Mouse (Mus musculus) stomach, embryonic 16.5 days (tissue): ENCODE data around the gene Atp1b4. TPM values are rescaled to one million over a fixed set of nuclear protein-coding genes. Genes with fewer than 3 reads are reported as not detected.

Source experiments
- ATAC-seq: fragments of 200-750 bp; cut with Nextera tagmentation; 2 replicates; pipeline ENCODE4 v1.8.0; 2017; ENCODE audit warnings: moderate number of reproducible peaks, moderate TSS enrichment; ENCODE audit not compliant: insufficient read depth, low FRiP score
- H3K27ac ChIP-seq: fragments of 300-500 bp; sonication (generic); 2 replicates; pipeline ENCODE4 v1.5.1; 2014; ENCODE audit warnings: low read length
- H3K27me3 ChIP-seq: fragments of 300-500 bp; sonication (generic); 2 replicates; pipeline ENCODE4 v1.6.1; 2014; ENCODE audit warnings: low read length, control low read depth, mixed read lengths; ENCODE audit not compliant: control insufficient read depth, insufficient read depth
- H3K36me3 ChIP-seq: fragments of 300-500 bp; sonication (generic); 2 replicates; pipeline ENCODE4 v1.6.1; 2014; ENCODE audit warnings: low read length; ENCODE audit not compliant: control insufficient read depth, insufficient read depth
- H3K4me1 ChIP-seq: fragments of 300-500 bp; sonication (generic); 2 replicates; pipeline ENCODE4 v1.6.1; 2014; ENCODE audit warnings: low read length, control low read depth, mixed read lengths; ENCODE audit not compliant: control insufficient read depth, insufficient read depth
- H3K4me2 ChIP-seq: fragments of 300-500 bp; sonication (generic); 2 replicates; pipeline ENCODE4 v1.6.1; 2014; ENCODE audit warnings: low read depth, low read length, mixed read lengths
- H3K4me3 ChIP-seq: fragments of 300-500 bp; sonication (generic); replicated peaks from 2 replicates; pipeline ENCODE4 v1.5.1; 2014; ENCODE audit warnings: mild to moderate bottlenecking, low read length
- H3K9ac ChIP-seq: fragments of 300-500 bp; sonication (generic); 2 replicates; pipeline ENCODE4 v1.6.1; 2014; ENCODE audit warnings: low read length
- H3K9me3 ChIP-seq: fragments of 300-500 bp; sonication (generic); replicated peaks from 2 replicates; pipeline ENCODE4 v1.6.1; 2016; ENCODE audit warnings: low read length, control low read depth; ENCODE audit not compliant: control insufficient read depth
- WGBS: fragments of 180-500 bp; shearing (Covaris S2); extraction: QIAGEN DNeasy Blood & Tissue Kit; methylation state at CpG from one replicate; pipeline ENCODE4 v1.1.7; 2014; 5-methylcytosine and 5-hydroxymethylcytosine counted together
- polyA plus RNA-seq: library from polyadenylated mRNA; unstranded; fragments of >200 nt; fragmentation: Nextera tagmentation; extraction: Ambion mirVana; gene quantifications from 2 replicates; pipeline ENCODE4 v1.2.1, GENCODE M21; 2015

The Atp1b4 gene
- 0.67 and 15.4 TPM in 2 replicates for polyA plus RNA-seq

GRCm38 (mm10) chrX:38315884-38316283 is at the start of gene Atp1b4:
Gene Atp1b4 (plus strand): TSS chrX:38316184.
- Histone ChIP-seq H3K4me1 (no peaks in the 10 kb centered on the region), H3K27me3 (no peaks in the 10 kb centered on the region), H3K4me2 (no peak within 1 kb of the TSS), H3K9ac (no peak within 1 kb of the TSS), H3K4me3 (no peak within 1 kb of the TSS), H3K27ac (no peak within 1 kb of the TSS), H3K36me3 (no peaks in the 10 kb centered on the region), H3K9me3 (no peaks in the 10 kb centered on the region)
- ATAC-seq: no peak
- 86% methylated on average over 8 of the region's 8 CpGs for WGBS

DNA sequence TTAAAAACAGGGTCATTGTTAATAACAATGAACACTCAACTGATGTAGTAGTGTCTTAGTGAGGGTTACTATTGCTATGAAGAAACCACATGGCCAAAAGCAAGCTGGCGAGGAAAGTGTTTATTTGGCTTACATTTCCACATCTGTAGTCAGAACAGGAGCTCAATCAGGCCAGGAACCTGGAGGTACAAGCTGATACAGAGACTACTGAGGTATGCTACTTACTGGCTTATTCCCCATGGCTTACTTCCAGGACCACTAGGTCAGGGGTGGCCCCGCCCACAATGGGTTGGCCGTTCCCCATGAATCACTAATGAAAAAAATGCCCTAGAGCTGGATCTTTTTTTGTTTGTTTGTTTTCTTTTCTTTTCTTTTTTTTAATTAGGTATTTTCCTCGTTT is 7.4 kb upstream of the Atp1b4 start:
- Histone ChIP-seq H3K9me3 (no peaks in the 10 kb centered on the region), H3K4me1 (no peaks in the 10 kb centered on the region), H3K4me2 (no peak overlapping the region), H3K9ac (no peak overlapping the region), H3K4me3 (no peak overlapping the region), H3K27me3 (no peaks in the 10 kb centered on the region), H3K27ac (no peak overlapping the region), H3K36me3 (no peaks in the 10 kb centered on the region)
- ATAC-seq: no peak
- WGBS: 64% methylated on average over 4 of the region's 4 CpGs

GRCm38 (mm10) chrX:38311054-38311453 is 4.9 kb upstream of the Atp1b4 start:
- H3K4me2 ChIP-seq: no peak overlapping the region
- WGBS: 47% methylated on average over 2 of the region's 2 CpGs

DNA sequence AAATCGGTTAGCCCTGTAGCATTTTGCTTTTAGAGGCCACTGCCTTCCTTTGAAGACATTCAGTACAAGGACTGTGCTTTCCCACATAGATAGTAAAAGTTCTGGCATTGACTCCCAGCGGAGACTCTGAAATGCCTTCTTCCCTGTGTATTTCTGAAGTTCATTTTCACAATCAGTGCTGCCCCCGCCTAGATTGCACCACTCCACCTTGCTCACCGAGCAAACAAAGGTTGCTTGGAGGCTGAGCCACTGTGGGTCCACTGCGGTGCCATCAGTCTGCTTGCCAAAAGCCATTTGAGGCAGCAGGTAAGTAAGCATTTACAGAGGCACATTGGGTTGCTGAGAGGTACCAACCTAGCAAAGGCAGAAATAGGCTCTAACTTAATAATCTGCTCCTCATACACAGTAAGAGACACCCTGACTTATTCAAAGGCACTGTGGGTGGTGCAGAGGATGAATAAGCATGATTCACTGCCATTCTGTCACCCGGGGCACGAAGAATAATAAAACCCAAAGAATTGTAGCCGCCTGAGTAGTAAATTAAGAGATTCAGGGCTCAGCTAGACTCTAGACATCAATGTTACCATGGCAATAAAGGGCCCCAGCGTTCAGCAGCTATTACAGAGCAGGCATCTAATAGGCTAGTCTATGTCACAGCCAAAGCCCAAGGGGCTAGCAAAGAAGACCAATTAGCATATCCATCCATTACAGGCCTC is 2.9 kb upstream of the Atp1b4 start:
- no peak overlapping the region for H3K27ac ChIP-seq
- H3K4me2 ChIP-seq: no peak overlapping the region
- H3K27me3 ChIP-seq: no peaks in the 10 kb centered on the region
- no peak overlapping the region for H3K4me3 ChIP-seq
- 68% methylated on average over 9 of the region's 9 CpGs for WGBS
- H3K9ac ChIP-seq: no peak overlapping the region
- H3K4me1 ChIP-seq: no peaks in the 10 kb centered on the region
- H3K36me3 ChIP-seq: no peaks in the 10 kb centered on the region
- no peaks in the 10 kb centered on the region for H3K9me3 ChIP-seq
- no peak for ATAC-seq

More at GRCm38 (mm10) chrX:38311054-38311453, 4.9 kb upstream of the Atp1b4 start:
- Histone ChIP-seq H3K4me1 (no peaks in the 10 kb centered on the region), H3K4me3 (no peak overlapping the region), H3K27me3 (no peaks in the 10 kb centered on the region), H3K9me3 (no peaks in the 10 kb centered on the region), H3K36me3 (no peaks in the 10 kb centered on the region), H3K27ac (no peak overlapping the region), H3K9ac (no peak overlapping the region)
- no peak for ATAC-seq

GRCm38 (mm10) chrX:38313626-38314210 is 2.3 kb upstream of the Atp1b4 start:
- Histone ChIP-seq H3K36me3 (no peaks in the 10 kb centered on the region), H3K4me3 (no peak overlapping the region), H3K9me3 (no peaks in the 10 kb centered on the region), H3K4me1 (no peaks in the 10 kb centered on the region), H3K9ac (no peak overlapping the region), H3K27ac (no peak overlapping the region), H3K27me3 (no peaks in the 10 kb centered on the region), H3K4me2 (no peak overlapping the region)
- no peak for ATAC-seq
- WGBS: 83% methylated on average over 6 of the region's 6 CpGs

GRCm38 (mm10) chrX:38330695-38331406 is 14.9 kb downstream of the Atp1b4 start:
- 64% methylated on average over 4 of the region's 4 CpGs for WGBS
- Histone ChIP-seq H3K9ac (no peak overlapping the region), H3K27ac (no peak overlapping the region), H3K4me3 (no peak overlapping the region), H3K27me3 (no peaks in the 10 kb centered on the region), H3K4me2 (no peak overlapping the region), H3K9me3 (no peaks in the 10 kb centered on the region), H3K4me1 (no peaks in the 10 kb centered on the region), H3K36me3 (no peaks in the 10 kb centered on the region)
- ATAC-seq: no peak

GRCm38 (mm10) chrX:38334329-38335279 is 18.6 kb downstream of the Atp1b4 start:
- H3K4me3 ChIP-seq: no peak overlapping the region
- no peak overlapping the region for H3K9ac ChIP-seq
- no peak for ATAC-seq
- no peak overlapping the region for H3K27ac ChIP-seq
- H3K4me2 ChIP-seq: no peak overlapping the region
- H3K36me3 ChIP-seq: no peaks in the 10 kb centered on the region
- no peaks in the 10 kb centered on the region for H3K27me3 ChIP-seq
- no peaks in the 10 kb centered on the region for H3K4me1 ChIP-seq
- no peaks in the 10 kb centered on the region for H3K9me3 ChIP-seq
- 57% methylated on average over 8 of the region's 8 CpGs for WGBS

GRCm38 (mm10) chrX:38362016-38362415 is 46.0 kb downstream of the Atp1b4 start:
- no peaks in the 10 kb centered on the region for H3K9me3 ChIP-seq
- no peaks in the 10 kb centered on the region for H3K4me1 ChIP-seq
- no peak overlapping the region for H3K27ac ChIP-seq
- H3K27me3 ChIP-seq: no peaks in the 10 kb centered on the region
- ATAC-seq: no peak
- H3K9ac ChIP-seq: no peak overlapping the region
- no peak overlapping the region for H3K4me3 ChIP-seq
- no peak overlapping the region for H3K4me2 ChIP-seq
- 71% methylated on average over 8 of the region's 8 CpGs for WGBS
- no peaks in the 10 kb centered on the region for H3K36me3 ChIP-seq
